Comparison of ENCODE assay signal across 8 mouse cellular contexts in genomic region chr16:37776166-37776859, GRCm38 (mm10). TPM values are rescaled to one million over a fixed set of nuclear protein-coding genes. Genes with fewer than 3 reads are reported as not detected.
DNase-seq lines count a peak whose midpoint lies in the region; ATAC-seq and TF ChIP-seq lines count a peak whose summit lies in the region.

No protein-coding gene starts in this region.

- H3K4me1 ChIP-seq in kidney, adult 2 months (ENCODE audit: control insufficient read depth, insufficient read depth, low read length) = peaks cover 5% of the 10 kb centered on the region; the same call in 1 of the 2 replicates
- H3K4me1 ChIP-seq in embryonic facial prominence, embryonic 10.5 days = peaks cover 40% of the 10 kb centered on the region
- H3K4me1 ChIP-seq in hindbrain, embryonic 14.5 days (replicated peaks; ENCODE audit: control insufficient read depth, insufficient read depth, low read length) = peaks cover 30% of the 10 kb centered on the region
- H3K4me1 ChIP-seq in midbrain, embryonic 14.5 days (ENCODE audit: control insufficient read depth, insufficient read depth, low read length) = peaks cover 10% of the 10 kb centered on the region

- H3K9ac ChIP-seq in hindbrain, embryonic 14.5 days = peak overlapping the region; percentile 82
- H3K9ac ChIP-seq in midbrain, embryonic 14.5 days (replicated peaks; ENCODE audit: low read length) = peak overlapping the region; percentile 67

- no peak overlapping the region for H3K27ac ChIP-seq in kidney, adult 2 months (ENCODE audit: insufficient read depth, low read depth, low read length)
- peak overlapping the region; percentile 96 for H3K27ac ChIP-seq in embryonic facial prominence, embryonic 10.5 days (replicated peaks)
- 0 out of 2 replicates have a peak overlapping the region, but pooled peaks have one; percentile 54 for H3K27ac ChIP-seq in hindbrain, embryonic 14.5 days
- 0 out of 2 replicates have a peak overlapping the region, but pooled peaks have one; percentile 22 for H3K27ac ChIP-seq in midbrain, embryonic 14.5 days (replicated peaks; ENCODE audit: low read depth, low read length)

- H3K27me3 ChIP-seq in kidney, adult 2 months (replicated peaks; ENCODE audit: control insufficient read depth, insufficient read depth, low read length) = no peaks in the 10 kb centered on the region
- peaks cover 17% of the 10 kb centered on the region for H3K27me3 ChIP-seq in embryonic facial prominence, embryonic 10.5 days (replicated peaks; ENCODE audit: low read depth, poor library complexity, severe bottlenecking)
- H3K27me3 ChIP-seq in hindbrain, embryonic 14.5 days (ENCODE audit: control insufficient read depth, insufficient read depth, low read length) = no peaks in the 10 kb centered on the region
- no peaks in the 10 kb centered on the region for H3K27me3 ChIP-seq in midbrain, embryonic 14.5 days (ENCODE audit: control insufficient read depth, insufficient read depth, low read length)

- H3K36me3 ChIP-seq in kidney, adult 2 months (ENCODE audit: control insufficient read depth, insufficient read depth, low read length) = no peaks in the 10 kb centered on the region
- peaks cover 17% of the 10 kb centered on the region for H3K36me3 ChIP-seq in embryonic facial prominence, embryonic 10.5 days (replicated peaks)
- H3K36me3 ChIP-seq in hindbrain, embryonic 14.5 days (replicated peaks; ENCODE audit: control insufficient read depth, insufficient read depth) = no peaks in the 10 kb centered on the region
- no peaks in the 10 kb centered on the region for H3K36me3 ChIP-seq in midbrain, embryonic 14.5 days (ENCODE audit: control insufficient read depth, insufficient read depth, low read length)

- no peaks in the 10 kb centered on the region for H3K9me3 ChIP-seq in embryonic facial prominence, embryonic 10.5 days
- no peaks in the 10 kb centered on the region for H3K9me3 ChIP-seq in hindbrain, embryonic 14.5 days (ENCODE audit: control insufficient read depth, low read length)
- no peaks in the 10 kb centered on the region for H3K9me3 ChIP-seq in midbrain, embryonic 14.5 days (ENCODE audit: control insufficient read depth, low read length)

- H3K4me3 ChIP-seq in kidney, adult 2 months (ENCODE audit: insufficient read depth, low read depth, low read length) = peak overlapping the region; percentile 75
- peak overlapping the region; percentile 88 for H3K4me3 ChIP-seq in embryonic facial prominence, embryonic 10.5 days
- peak overlapping the region; percentile 73 for H3K4me3 ChIP-seq in hindbrain, embryonic 14.5 days (replicated peaks; ENCODE audit: low read length)
- H3K4me3 ChIP-seq in midbrain, embryonic 14.5 days (replicated peaks; ENCODE audit: low read depth, low read length) = peak overlapping the region; percentile 59

- TF ChIP-seq POLR2A in kidney, adult 2 months (IDR thresholded peaks at IDR 0.05; ENCODE audit: low read depth, low read length) = no peak

- peak overlapping the region; percentile 96 for H3K4me2 ChIP-seq in hindbrain, embryonic 14.5 days (replicated peaks)
- H3K4me2 ChIP-seq in midbrain, embryonic 14.5 days (ENCODE audit: low read length) = peak overlapping the region; percentile 90

- 36% methylated on average over 14 of the region's 14 CpGs for WGBS in kidney, adult 2 months
- 32% methylated on average over 14 of the region's 14 CpGs for WGBS in embryonic facial prominence, embryonic 10.5 days
- WGBS in hindbrain, embryonic 14.5 days = 34% methylated on average over 14 of the region's 14 CpGs
- WGBS in midbrain, embryonic 14.5 days = 35% methylated on average over 14 of the region's 14 CpGs

- DNase-seq in kidney, adult 2 months = no peak
- no peak for DNase-seq in kidney, postnatal 25 days
- DNase-seq in embryonic facial prominence, embryonic 10.5 days (ENCODE audit: low spot score) = no peak
- no peak for DNase-seq in hindbrain, embryonic 14.5 days (ENCODE audit: low spot score)
- DNase-seq in midbrain, embryonic 14.5 days = no peak
- DNase-seq in right cerebral cortex, postnatal 4 days = no peak
- no peak for DNase-seq in retina, postnatal 1 day
- DNase-seq in adrenal gland, adult 2 months = no peak

- ATAC-seq in hindbrain, embryonic 14.5 days (ENCODE audit: low FRiP score) = peak; percentile 21
- peak; percentile 49; the same call in 1 of the 2 replicates for ATAC-seq in midbrain, embryonic 14.5 days (ENCODE audit: low FRiP score, low TSS enrichment)

- no peak for TF ChIP-seq CTCF in kidney, adult 2 months (conservative IDR thresholded peaks at IDR 0.05; ENCODE audit: insufficient read depth, insufficient read length, low read depth, low read length)

RNA-seq across cellular contexts. Expression of gene Fstl1, which starts 0.4 kb away (rescaled TPM):
- polyA plus RNA-seq in kidney, adult 2 months (2012; rRNA removed) = 21.3 and 25.8 TPM in 2 replicates
- 192 and 210 TPM in 2 replicates for polyA plus RNA-seq in embryonic facial prominence, embryonic 10.5 days (2016; fragmentation: Nextera tagmentation; extraction: Ambion mirVana)
- 111 and 126 TPM in 2 replicates for polyA plus RNA-seq in hindbrain, embryonic 14.5 days (2014; fragmentation: Nextera tagmentation; extraction: Ambion mirVana)
- 52.6 and 105 TPM in 2 replicates for polyA plus RNA-seq in midbrain, embryonic 14.5 days (2014; fragmentation: Nextera tagmentation; extraction: Ambion mirVana)
- total RNA-seq in adrenal gland, adult 2 months (2021) = 10 to 100 TPM; 39.3 to 56.7 TPM
- polyA plus RNA-seq in adrenal gland, adult 2 months (2012; rRNA removed) = 8.0 and 8.6 TPM in 2 replicates
